Mouse (Mus musculus) R1 (cell line): ENCODE results near the gene Rxfp4.
A peak's percentile ranks its signal among the peaks of the same experiment; 100 is the strongest.

Experiments used
- DNase-seq: peaks from one replicate; pipeline ENCODE4 v3.0.0-alpha.2; 2018; ENCODE audit warnings: low read depth, low spot score

Rxfp4 gene

DNA sequence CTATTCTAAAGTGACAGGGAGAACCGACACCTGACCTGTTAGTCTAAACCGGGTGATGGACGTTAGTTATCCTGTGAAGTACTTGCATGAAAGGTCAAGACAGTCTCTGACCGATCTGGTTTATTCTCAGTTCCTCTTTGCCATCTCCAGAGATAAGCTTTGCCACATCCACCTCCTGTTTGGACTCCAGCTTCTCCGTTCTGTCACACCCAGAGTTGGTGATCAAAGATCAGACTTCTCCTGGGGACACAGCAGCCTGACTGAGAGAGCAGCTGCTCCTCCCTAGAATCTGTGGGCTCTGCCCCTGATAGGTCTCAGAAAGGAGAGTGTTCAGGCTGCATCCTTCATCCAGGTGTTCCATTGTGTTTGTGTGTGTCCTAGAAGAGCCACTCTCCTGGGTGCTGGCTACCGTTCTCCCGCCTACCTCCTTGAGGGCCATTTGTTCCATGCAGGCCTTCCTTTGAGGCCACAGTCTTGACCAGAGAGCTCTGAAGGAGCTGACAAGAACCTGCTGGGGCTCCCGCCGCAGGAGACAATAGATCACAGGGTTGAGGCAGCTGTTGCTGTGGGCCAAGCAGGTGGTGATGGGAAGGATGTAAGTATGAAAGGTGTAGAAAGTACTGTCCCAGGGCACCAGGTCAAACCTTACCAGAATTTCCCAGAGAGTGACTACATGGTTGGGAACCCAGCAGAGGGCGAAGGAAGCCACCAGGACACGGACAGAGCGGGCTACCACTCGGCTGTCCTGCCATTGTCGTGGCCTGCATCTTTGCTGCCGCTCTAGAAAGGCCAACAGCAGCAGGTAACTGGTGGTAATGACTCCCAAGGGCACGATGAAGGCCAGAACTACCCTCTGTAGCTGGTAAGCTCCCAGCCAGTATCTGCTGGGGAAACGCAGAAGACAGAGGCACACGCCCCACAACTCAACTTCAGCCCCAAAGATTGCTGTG, 998 bp downstream of the Rxfp4 start:
- DNase-seq, result no peak

DNA sequence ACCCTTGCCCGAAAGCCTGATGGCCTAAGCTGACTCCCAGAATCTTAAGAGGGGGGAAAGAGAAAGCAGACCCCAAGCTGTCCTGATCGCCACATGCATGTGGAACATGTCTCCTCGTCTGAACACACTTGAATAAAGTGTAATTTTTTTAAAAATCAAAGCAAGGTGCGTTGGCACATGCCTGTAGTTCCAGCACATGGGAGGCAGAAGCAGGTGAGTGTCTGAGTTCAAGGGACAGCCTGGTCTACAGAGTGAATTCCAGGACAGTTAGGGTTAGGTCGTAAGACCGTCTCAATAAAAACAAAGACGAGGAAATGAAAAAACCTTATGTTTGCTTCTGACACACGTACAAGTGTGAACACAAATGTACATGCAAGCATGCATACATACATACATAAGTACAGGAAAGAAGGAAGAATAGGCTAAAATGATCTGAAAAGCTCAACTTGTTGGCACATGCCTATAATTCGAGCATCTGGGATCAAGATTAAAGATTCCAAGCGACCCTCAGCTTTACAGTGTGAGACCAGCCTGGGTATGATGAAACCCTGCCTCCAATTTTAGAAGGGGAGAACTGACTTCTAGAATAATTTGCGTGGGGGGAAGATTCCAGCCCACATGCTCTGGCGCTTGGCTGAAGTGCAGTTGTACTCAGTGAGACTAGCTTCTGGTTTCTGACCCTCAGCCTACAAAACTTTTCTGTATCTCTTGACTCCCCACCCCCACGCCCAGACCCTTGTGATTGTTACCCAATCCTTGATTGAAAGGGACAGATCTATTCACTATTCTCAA, 2.0 kb downstream of the Rxfp4 start:
- DNase-seq, result no peak

DNA sequence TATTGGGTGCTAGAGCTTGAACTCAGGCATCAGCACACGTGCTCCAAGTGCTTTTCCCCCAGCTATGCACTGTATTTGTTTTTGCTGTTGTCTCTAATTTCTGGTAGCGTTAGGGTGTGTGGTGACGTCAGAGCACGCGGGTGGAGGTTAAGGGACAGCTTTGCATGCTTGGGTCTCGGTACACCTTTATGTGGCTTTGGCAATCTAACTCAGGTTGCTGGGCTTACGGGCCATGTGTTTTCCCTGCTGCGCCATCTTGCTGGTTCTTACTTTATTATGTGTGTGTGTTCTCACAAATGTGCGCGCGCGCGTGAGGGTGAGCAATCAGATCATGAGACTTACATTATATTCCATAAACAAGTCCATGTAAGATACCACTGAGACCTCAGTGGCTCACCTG, 3.0 kb downstream of the Rxfp4 start:
- no peak for DNase-seq

DNA sequence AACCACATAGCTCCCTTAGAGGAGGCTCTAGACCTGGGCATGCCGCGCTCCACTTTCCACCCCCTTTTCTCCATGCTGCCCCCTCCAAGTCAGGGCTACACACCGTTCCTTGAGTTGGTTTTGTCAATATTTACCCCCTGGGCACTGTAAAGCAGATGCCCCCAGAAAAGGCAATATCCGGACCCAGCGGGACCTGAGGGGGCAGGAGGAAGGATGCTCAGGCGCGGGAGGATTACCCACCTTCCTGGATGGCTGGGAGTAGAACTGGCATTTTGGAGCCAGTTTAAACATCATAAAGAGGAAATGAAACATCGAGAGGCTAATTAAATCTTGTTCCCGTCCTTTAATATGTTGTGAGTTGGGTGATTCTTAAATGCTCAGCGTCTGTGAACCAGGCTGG, 3.8 kb downstream of the Rxfp4 start:
- DNase-seq, result no peak

DNA sequence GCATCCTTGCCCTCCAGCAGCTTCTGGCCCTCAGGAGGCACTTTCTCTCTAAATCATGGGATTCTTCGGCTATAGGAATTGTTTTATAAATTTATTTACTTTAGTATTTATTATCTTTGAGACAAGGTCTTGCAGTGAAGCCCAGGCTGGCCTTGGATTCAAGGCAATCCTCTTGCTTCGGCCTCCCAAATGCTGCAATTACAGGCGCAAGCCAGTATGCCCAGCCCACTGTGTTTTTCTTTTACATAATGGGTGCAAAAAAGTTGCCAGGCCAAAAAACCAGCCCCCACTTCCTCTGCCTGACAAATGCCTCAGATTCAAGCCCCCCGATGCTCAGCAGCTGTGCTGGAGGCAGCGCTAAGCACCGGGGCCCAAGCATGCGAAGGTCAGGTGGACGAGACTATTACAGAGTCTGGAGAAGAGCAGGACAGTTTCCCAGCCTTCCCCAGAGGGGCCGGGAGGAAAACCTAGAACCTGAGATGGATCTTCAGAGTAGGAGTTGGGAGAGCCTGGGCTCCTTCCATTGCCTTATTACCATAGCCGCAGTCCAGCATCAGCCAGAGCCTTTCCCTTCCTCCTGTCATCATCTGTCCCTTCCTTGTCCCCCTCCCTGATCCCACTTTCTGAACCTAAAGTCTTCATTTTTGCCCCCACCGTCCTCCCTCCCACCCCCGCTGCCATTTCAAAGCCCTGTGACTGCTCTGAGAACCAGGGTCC, 4.3 kb downstream of the Rxfp4 start:
- DNase-seq, result no peak

DNA sequence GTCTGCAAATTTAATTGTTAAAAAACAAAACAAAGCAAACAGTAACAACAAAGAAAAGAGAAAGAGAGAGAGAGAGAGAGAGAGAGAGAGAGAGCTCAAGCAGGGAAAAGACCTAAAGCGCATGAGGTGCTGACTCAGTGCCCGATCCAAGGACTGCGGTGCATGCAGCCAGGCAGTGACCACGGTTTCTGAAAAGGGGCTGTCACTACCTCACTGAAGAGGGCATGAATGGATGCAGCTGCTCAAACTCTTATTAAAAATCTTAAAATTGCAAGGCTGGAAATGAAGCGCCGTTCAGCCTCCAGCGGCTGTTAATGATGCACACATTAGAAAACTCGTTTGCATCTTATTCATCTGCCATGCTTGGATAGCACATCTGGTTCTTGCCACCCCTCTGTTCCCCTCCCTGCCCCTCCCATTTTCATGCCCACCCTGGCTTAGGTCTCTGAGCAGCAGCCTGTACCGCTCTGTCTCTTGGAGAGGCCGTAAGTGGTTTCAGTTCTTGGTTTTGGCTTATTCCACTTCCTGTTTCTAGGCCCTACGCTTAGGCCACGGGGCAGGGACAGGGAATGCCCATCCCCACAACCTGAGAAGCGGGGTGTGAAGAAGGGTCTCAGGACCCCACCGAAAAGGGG, 5.0 kb downstream of the Rxfp4 start:
- no peak for DNase-seq

DNA sequence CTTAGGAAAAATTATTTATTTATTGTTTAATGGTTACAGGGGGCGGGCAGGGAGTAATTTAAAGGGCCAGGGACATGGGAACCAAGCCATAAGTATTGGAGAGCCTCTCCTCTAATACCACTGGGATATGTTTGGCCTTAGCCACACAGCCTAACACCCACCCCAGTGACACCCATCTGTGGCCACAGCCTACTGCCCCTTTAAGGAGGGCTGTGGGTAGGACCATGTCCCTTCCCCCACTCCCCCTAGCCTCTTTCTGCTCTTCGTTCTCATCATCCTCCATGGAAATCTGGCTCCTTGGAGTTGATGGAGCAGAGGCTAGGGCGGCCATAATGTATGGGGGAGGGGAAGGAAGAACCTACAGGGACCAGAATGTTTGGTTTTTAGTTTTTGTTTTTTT, 5.9 kb downstream of the Rxfp4 start:
- DNase-seq, result peak; percentile 35

DNA sequence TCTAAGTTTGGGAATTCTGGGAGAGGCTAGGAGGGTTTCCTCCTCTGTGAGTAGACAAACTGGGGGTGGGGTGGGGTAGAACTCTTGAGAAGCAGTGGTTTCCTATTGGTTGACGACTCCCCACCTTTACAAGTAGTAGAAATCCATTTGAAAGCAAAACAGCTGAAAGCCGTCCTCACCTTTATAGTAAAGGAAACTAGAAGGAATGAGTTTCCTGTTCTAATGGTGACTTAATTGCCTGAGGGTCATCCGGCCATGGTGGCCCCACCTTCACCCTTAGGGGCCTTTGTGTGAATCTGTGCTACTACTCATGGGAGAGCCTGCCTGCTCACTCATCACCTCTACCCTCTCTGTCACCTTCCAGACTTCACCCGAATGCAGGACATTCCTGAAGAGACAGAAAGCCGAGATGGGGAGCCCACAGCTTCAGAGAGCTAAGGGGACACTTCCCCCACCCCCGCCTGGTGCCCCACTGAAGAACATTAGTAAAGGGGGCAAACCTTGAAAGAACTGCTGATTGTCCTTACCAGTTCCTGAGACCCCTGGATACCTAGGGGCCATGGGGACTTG, 6.4 kb downstream of the Rxfp4 start:
- DNase-seq, result peak; percentile 93

DNA sequence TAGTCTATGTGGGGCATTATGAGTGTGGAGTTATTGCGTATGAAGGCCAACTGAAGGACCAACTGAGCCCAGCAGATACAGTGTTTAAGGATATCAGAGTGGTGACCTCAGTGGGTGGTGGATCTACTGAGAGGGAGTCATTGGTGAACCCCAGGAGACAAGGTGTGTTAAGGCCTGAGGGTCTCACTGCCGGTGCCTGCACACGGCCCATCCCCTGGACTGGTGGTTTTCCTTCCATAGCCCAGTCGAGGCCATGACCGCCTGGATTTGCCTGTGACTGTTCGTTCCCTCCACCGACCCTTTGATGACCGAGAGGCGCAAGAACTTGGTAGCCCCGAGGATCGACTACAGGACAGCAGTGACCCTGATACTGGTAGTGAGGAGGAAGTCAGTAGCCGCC, 7.0 kb downstream of the Rxfp4 start:
- DNase-seq, result no peak

DNA sequence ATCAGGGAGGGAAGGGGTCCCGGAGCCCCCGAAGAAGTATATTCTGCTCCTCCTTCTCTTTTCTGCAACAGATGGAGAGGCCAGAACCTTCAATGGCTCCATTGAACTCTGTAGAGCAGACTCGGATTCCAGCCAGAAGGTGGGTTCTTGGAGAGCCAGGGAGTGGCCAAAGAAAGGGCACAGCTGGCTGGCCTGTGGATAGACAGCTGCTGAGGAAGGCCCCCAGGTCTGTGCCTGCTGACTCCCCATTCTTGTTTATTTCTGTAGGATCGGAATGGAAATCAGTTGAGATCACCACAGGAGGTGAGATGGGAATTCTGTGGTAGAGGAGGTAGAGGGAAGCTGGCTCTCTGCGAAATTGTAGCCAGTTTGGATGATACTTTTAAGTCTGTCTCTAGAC, 9.9 kb downstream of the Rxfp4 start:
- DNase-seq, result peak; percentile 81

DNA sequence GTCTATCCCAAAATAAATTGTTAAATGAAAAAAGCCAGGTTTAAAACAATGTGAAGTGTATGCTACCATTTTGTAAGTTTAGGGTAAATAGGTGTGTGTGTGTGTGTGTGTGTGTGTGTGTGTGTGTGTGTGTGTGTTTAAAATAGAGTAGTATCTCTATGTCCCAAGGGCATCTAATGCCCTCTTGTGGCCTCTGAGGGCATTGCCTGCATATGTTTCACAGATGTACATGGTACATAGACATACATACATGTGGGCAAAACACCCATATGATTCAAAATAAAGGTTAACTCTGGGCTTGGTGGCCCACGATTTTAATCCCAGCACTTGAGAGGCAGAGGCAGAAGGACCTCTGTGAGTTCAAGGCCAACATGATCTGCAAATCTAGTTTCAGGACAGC, 12.3 kb downstream of the Rxfp4 start:
- DNase-seq, result peak; percentile 75

DNA sequence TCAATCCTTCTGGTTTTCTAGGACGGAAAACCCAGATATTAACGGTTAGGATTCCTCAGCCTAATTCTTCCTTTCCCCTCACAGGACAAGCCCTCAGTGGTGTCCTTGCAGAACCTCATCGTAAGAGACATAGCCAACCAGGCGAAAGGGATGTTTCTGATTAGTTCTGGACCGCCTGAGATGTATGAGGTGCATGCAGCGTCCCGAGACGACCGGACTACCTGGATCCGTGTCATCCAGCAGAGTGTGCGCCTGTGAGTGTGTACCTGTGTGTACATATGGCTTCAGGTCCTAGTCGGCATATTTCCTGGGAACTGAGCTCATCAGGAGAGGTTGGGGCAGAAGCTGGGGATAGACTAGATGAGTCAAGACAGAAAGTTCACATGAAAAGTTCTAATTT, 13.7 kb downstream of the Rxfp4 start:
- DNase-seq, result no peak

DNA sequence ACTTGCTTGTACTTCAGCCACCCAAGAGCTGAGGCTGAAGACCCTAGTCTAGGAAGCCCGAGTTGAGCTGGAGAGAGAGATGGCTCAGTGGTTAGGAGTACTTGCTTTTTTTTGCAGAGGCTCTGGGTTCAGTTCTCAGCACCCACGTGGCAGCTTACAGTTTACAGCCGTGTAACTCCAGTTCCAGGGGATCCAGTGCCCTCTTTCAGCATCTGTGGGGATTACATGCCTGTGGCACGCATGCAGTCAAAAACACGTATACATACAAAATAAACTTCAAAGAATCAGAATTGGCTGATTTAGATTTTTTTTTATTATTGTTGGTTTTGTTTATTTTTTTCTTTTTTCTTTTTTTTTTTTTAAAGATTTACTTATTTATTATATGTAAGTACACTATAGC, 15.8 kb downstream of the Rxfp4 start:
- DNase-seq, result peak; percentile 32

DNA sequence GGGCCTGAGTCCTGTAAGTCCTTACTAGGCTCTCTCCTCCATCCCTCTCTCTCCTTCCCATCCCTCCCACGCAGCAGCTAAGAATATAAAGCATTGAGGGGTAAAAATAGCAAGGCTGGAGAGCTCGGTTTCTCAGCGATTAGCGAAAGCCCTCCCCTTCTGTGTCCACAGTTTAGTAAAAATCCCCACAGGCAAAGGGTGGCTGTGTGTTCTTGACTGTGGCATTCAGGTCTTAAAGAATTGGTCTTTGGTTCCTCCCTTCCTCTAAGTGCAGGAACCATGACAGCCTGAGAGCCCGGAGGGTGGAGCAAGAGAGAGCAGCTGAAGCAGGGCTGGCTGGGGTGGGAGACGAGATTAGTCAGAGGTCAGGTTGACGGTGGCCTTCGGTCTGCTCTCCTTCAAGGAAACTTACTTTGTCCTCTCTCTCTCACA, 16.4 kb downstream of the Rxfp4 start:
- peak; percentile 43 for DNase-seq

DNA sequence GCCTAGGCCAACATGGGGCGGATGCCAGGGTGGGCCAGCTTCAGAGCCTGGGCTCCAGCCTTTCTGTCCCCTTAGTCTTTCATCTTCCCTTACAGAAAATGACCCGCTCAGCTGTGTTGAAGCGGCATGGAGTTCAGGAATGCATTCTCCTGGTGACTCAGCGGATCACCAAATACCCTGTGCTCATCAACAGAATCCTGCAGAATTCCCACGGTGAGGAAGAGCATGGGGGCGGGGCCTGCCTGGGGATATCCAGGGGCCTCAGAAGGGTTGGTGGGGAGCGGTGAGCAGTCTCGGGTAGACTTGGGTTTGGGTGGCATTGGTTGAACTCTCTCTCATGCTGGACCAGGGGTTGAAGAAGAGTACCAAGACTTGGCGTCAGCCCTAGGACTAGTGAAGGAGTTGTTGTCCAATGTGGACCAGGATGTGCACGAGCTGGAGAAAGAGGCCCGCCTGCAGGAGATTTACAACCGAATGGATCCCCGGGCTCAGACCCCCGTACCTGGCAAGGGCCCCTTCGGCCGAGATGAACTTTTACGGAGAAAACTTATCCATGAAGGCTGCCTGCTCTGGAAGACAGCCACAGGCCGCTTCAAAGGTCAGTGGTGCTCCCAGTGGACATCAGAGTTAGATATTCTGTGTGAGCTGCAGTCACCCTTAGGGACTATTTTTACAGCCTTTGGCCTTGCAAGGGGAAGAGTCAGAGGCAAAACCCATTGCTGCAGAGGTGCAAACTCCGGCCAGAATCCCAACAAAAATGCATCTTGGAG, 17.3 kb downstream of the Rxfp4 start:
- peak; percentile 33 for DNase-seq

DNA sequence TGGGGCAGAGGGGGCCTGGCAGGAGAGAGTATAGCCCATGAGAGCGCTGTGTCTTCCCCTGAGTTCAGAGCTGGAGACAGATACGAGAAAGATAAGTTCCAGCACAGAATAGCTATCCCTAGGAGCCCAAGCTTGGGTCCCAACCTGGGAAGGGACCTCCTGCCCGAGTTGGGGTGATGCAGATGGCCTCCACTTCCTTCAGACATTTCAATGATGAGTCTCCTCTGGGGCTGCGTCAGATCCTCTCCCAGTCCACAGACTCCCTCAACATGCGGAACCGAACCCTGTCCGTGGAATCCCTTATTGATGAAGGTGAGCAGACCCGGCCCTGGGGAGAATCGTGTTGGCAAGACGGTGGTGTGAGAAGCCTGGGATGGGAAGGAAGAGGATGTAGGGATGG, 19.9 kb downstream of the Rxfp4 start:
- no peak for DNase-seq

DNA sequence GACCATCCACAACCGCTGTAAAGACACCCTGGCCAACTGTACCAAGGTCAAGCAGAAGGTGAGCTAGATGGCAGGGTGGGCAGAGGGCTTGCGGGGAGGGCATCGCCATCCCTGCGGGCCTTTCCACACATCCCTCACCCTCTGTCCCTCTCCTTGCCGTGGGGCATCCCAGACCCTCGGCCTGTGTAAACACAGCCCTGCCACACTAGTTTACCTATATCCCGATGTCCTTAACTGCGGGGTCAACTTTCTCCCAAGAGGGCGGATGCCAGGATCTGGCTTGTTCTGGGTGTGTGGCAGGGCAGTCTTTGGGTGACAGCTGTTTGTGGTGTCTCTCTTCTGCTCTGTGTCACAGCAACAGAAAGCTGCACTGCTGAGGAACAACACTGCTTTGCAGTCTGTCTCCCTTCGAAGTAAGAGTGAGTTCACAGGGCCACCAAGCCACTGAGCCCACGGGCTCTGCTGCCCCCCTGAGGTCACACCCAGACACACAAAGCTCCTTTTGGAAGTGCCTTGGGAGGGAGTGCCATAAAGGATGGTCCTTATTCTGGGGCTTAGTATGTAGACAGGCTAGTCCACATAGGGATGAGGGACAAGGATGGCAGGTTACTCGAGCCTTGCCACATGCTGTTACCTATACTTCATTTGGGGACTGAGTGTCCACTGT, 20.9 kb downstream of the Rxfp4 start:
- DNase-seq, result peak; percentile 47

DNA sequence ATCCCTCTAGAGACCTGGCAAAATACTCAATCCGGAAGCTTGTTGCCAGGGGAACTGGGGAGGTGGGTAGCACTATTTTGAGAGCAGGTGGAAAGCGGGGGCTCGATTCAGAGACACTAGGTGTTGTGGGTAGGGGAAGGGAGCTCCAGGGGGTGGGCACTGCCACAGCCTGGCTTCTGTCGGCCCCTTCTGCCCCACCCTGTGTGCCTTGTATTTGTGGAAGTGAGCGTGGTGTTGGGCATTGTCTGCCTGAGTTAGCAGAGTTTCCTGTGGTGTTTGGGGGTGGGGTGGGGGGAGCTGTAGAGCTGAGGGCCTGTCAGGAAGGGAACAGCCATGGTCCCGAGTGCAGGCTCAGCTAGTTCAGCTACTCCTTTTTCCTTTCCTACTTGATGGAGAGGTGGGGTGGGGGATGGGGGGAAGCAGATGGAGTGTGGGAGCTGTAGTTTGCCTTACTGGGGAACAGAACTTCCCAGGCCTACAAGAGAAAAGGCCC, 22.0 kb downstream of the Rxfp4 start:
- peak; percentile 48 for DNase-seq

DNA sequence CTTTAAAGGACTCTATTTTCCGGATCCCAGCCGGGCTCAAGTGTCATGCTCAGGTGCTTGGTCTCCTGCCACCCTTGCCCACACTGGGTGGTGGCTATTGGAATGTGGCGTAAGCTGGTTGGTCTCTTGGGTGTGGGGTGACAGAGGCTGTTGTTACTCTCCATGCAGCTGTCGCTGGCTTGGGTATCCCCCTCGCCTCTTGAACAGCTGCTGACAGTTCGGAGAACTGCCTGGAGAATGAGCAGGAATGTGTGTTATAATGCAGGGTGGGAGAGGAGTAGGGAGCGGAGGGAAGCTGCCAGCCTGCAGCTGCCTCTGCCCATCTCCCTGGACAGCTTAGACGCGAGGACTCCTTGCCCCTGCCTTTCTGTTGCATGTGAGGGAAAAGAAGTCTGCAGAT, 22.9 kb downstream of the Rxfp4 start:
- DNase-seq, result no peak

DNA sequence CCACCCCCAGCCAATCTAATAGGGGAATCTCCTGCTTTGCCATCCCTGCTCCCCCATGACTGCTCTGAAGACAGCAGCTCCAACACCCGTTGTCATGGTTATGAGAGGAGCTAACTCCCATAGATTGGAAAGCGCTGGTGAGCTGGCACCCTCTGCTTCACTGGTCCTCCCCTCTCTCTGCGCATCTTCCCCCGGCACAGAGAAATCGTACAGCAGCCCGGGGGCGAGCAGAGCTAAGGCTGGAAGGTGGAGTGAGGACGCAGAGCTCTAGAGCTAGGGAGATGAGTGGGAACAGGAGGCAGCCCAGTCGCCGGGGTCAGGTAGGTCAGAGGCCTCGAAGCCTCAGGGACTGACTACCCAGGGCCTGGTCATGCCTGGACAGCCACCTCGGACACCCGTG, 23.7 kb downstream of the Rxfp4 start:
- no peak for DNase-seq
